Mouse (Mus musculus) heart, embryonic 15.5 days (tissue): Measurements from ENCODE around the gene Clmn. TPM values are rescaled to one million over a fixed set of nuclear protein-coding genes. Genes with fewer than 3 reads are reported as not detected.

Experiments
- ATAC-seq: fragments of 200-750 bp; cut with Nextera tagmentation; replicated peaks from 2 replicates; pipeline ENCODE4 v1.8.0; 2017; ENCODE audit warnings: low read depth, moderate TSS enrichment; ENCODE audit not compliant: insufficient number of reproducible peaks, insufficient read depth, low FRiP score
- H3K27ac ChIP-seq: fragments of 300-500 bp; sonication (generic); 2 replicates; pipeline ENCODE4 v1.5.1; 2015; ENCODE audit warnings: mild to moderate bottlenecking, inconsistent platforms
- H3K27me3 ChIP-seq: fragments of 300-500 bp; sonication (generic); 2 replicates; pipeline ENCODE4 v1.6.1; 2015; ENCODE audit warnings: inconsistent platforms
- H3K36me3 ChIP-seq: fragments of 300-500 bp; sonication (generic); 2 replicates; pipeline ENCODE4 v1.6.1; 2015; ENCODE audit warnings: mild to moderate bottlenecking, inconsistent platforms
- H3K4me1 ChIP-seq: fragments of 300-500 bp; sonication (generic); replicated peaks from 2 replicates; pipeline ENCODE4 v1.6.1; 2015; ENCODE audit warnings: inconsistent platforms
- H3K4me2 ChIP-seq: fragments of 300-500 bp; sonication (generic); 2 replicates; pipeline ENCODE4 v1.6.1; 2015; ENCODE audit warnings: inconsistent platforms, mild to moderate bottlenecking, moderate library complexity
- H3K4me3 ChIP-seq: fragments of 300-500 bp; sonication (generic); 2 replicates; pipeline ENCODE4 v1.5.1; 2015; ENCODE audit warnings: mild to moderate bottlenecking, inconsistent platforms
- H3K9ac ChIP-seq: fragments of 300-500 bp; sonication (generic); 2 replicates; pipeline ENCODE4 v1.6.1; 2015; ENCODE audit warnings: mild to moderate bottlenecking, inconsistent platforms
- H3K9me3 ChIP-seq: fragments of 300-500 bp; sonication (generic); replicated peaks from 2 replicates; pipeline ENCODE4 v1.6.1; 2016; ENCODE audit warnings: inconsistent platforms
- WGBS: fragments of 180-500 bp; shearing (Covaris S2); methylation state at CpG from one replicate; pipeline ENCODE4 v1.1.7; 2015; ENCODE audit warnings: mixed read lengths; 5-methylcytosine and 5-hydroxymethylcytosine counted together
- polyA plus RNA-seq: library from polyadenylated mRNA; unstranded; fragments of >200 nt; fragmentation: Nextera tagmentation; extraction: Ambion mirVana; gene quantifications from 2 replicates; pipeline ENCODE4 v1.2.1, GENCODE M21; 2015

Gene Clmn
- polyA plus RNA-seq, 1 experiment from 2014 or later, result 0.54 TPM

DNA sequence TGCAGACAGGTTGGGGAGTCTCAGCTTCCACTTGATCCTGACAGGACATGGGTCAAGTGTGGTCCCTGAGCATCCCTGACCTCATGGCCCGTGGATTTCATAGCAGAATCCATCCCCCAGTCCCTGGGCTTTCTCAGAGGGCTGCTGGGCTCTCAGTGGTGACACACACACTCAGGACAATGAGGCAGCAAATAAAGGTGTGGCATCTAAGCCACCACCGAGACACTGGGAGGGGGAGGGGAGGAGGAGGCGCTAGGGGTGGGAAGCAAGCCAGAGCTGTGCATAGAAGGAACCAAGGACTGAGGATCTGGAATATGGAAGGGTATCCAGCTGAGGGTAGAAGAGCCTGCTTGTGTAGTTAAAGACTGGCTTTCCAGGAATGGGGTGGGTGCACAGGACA lies 11.2 kb upstream of the Clmn start:
- WGBS, result 41% methylated on average over 3 of the region's 3 CpGs
- no peaks in the 10 kb centered on the region for H3K36me3 ChIP-seq
- no peak overlapping the region for H3K4me2 ChIP-seq
- H3K27ac ChIP-seq, result no peak overlapping the region
- no peak for ATAC-seq
- no peak overlapping the region for H3K9ac ChIP-seq
- H3K9me3 ChIP-seq, result no peaks in the 10 kb centered on the region
- no peaks in the 10 kb centered on the region for H3K4me1 ChIP-seq
- no peak overlapping the region for H3K4me3 ChIP-seq
- 0 out of 2 replicates have a peak, but pooled peaks cover 3% of the 10 kb centered on the region for H3K27me3 ChIP-seq

DNA sequence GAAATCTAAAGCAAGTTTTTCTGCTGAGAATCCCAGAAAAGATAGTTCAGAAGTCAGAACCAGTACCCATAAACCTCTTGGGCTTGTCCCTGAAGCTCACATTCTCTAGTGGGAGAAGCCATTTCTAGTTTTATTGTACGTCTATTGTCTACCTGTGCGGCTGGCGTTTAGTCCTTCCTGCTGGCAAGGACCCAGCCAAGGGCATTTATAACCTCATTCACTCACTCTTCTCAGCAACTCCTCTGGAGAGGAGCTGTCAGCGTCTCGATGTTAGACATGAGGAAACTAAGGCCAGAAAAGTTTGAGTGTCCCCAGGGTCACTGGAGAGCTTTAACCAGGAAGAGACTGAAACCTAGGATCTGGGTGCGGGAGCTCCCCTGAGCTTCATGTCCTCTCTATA lies 7.1 kb upstream of the Clmn start:
- no peak overlapping the region for H3K9ac ChIP-seq
- no peak overlapping the region for H3K4me3 ChIP-seq
- ATAC-seq, result no peak
- no peaks in the 10 kb centered on the region for H3K36me3 ChIP-seq
- 83% methylated on average over 6 of the region's 6 CpGs for WGBS
- H3K4me2 ChIP-seq, result no peak overlapping the region
- no peak overlapping the region for H3K27ac ChIP-seq
- 0 out of 2 replicates have a peak, but pooled peaks cover 3% of the 10 kb centered on the region for H3K27me3 ChIP-seq
- H3K4me1 ChIP-seq, result no peaks in the 10 kb centered on the region
- H3K9me3 ChIP-seq, result no peaks in the 10 kb centered on the region

DNA sequence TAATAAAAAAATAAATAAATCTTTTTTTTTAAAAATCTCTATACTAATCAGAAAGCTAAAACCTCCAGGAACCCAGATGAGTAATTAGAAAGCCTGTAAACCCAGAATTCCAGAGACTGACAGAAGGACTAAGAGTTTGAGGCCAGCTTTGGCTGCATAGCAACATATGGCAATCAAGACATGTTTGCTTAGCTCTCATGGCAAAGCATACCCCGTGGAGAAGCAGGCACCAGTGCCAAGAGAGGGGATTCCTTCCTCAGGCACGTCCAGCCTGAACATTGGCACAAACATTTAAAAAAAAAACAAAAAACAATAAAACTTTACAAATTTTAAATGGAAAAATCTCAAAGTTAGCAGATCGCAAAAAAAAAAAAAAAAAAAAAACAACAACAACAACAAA lies 4.9 kb upstream of the Clmn start:
- Histone ChIP-seq H3K9me3 (no peaks in the 10 kb centered on the region), H3K4me1 (peaks cover 5% of the 10 kb centered on the region), H3K4me3 (no peak overlapping the region), H3K36me3 (no peaks in the 10 kb centered on the region), H3K9ac (no peak overlapping the region), H3K4me2 (no peak overlapping the region), H3K27me3 (peaks cover 10% of the 10 kb centered on the region), H3K27ac (no peak overlapping the region)
- no peak for ATAC-seq
- 78% methylated on average over 3 of the region's 3 CpGs for WGBS

DNA sequence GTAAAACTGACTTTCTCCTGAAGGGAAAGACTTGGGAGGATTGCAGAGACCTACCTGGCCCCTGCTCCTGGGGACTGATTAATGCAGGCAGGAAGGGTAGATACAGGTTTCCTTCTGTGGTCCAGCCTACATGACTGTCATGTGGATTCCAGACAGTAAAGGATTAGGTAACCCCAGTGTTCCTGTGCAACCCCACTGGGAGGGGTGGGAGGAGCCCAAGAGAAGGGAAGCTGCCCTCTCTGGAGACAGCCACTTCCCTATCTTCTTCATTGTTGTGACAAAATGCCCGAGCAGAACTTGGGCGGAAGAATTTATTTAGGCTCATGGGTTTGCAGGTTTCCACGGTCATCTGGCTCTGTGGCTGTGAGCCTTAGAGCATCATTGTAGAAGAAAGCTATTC lies 3.6 kb upstream of the Clmn start:
- H3K4me1 ChIP-seq, result peaks cover 10% of the 10 kb centered on the region
- no peaks in the 10 kb centered on the region for H3K36me3 ChIP-seq
- no peak overlapping the region for H3K4me2 ChIP-seq
- peaks cover 20% of the 10 kb centered on the region for H3K27me3 ChIP-seq
- no peak overlapping the region for H3K27ac ChIP-seq
- H3K4me3 ChIP-seq, result no peak overlapping the region
- 57% methylated on average over 3 of the region's 3 CpGs for WGBS
- H3K9me3 ChIP-seq, result no peaks in the 10 kb centered on the region
- no peak overlapping the region for H3K9ac ChIP-seq
- no peak for ATAC-seq

DNA sequence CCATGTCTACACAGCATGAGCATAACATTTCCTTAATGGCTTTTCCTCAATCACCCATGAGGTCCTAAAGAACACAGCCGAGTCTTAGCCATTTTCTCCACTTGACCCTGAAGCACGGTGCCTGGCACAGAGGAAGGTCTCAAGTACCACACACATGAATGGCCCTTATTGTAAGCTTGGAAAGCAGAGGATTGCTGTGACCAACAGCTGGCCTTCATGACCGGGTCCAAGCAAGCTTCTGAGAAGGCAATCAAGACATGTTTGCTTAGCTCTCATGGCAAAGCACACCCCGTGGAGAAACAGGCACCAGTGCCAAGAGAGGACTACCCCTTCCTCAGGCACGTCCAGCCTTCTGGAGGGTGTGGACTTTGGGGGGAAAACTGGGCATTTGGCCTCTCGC lies 3.0 kb upstream of the Clmn start:
- Histone ChIP-seq H3K36me3 (no peaks in the 10 kb centered on the region), H3K27me3 (peaks cover 20% of the 10 kb centered on the region), H3K4me3 (no peak overlapping the region), H3K27ac (no peak overlapping the region), H3K9me3 (no peaks in the 10 kb centered on the region), H3K4me1 (peaks cover 10% of the 10 kb centered on the region), H3K9ac (no peak overlapping the region), H3K4me2 (no peak overlapping the region)
- no peak for ATAC-seq
- 77% methylated on average over 6 of the region's 6 CpGs for WGBS

DNA sequence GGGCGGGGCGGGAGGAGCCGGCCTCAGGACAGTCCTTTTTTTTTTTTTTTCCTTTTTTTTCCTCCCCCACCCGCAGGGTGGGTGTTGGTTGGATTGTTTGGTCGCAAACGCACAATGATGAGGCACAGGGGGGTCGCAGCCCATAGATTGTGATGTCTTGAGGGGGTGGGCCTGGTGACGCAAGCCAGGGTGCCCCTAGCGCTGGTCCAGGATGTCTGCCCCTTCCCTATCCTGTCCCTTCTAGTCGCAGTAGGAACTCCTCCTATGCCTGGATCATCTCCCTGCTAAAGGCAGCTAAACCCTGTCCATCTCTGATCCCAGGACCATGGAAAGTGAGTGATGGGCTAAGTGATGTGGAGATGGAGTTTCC lies 275 bp upstream of the Clmn start:
- Histone ChIP-seq H3K4me3 (peak overlapping the region; percentile 78), H3K9ac (peak overlapping the region; percentile 75), H3K4me1 (peaks cover 10% of the 10 kb centered on the region), H3K9me3 (no peaks in the 10 kb centered on the region), H3K36me3 (no peaks in the 10 kb centered on the region), H3K27me3 (peaks cover 20% of the 10 kb centered on the region), H3K4me2 (peak overlapping the region; percentile 99), H3K27ac (no peak overlapping the region)
- WGBS, result 0% methylated on average over 8 of the region's 10 CpGs
- no peak; the same call in 1 of the 2 replicates for ATAC-seq

DNA sequence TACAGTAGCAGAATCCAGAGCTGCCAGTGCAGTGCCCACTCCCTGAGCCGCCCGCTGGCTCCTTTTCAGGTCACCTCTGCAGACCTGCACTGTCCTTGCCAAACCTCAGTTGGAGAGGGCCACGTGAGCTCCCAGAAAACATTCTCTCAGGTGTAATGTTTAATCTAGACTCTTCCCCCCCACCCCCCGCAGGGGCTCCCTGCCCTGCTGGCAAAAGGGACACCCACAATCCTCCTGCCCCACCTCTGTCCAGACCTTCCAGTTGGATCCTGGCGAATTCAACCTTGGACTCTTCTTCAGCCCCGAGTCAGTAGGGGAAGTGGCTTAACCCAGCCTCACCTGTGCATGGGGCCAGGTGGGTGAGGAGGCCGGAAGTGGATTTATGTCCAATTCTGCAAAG lies 1.2 kb downstream of the Clmn start:
- H3K4me2 ChIP-seq, result 0 out of 2 replicates have a peak overlapping the region, but pooled peaks have one; percentile 10
- peaks cover 10% of the 10 kb centered on the region for H3K4me1 ChIP-seq
- 0 out of 2 replicates have a peak overlapping the region, but pooled peaks have one; percentile 2 for H3K4me3 ChIP-seq
- no peaks in the 10 kb centered on the region for H3K36me3 ChIP-seq
- ATAC-seq, result no peak
- 80% methylated on average over 7 of the region's 7 CpGs for WGBS
- H3K27ac ChIP-seq, result no peak overlapping the region
- peaks cover 20% of the 10 kb centered on the region for H3K27me3 ChIP-seq
- H3K9me3 ChIP-seq, result no peaks in the 10 kb centered on the region
- no peak overlapping the region for H3K9ac ChIP-seq

DNA sequence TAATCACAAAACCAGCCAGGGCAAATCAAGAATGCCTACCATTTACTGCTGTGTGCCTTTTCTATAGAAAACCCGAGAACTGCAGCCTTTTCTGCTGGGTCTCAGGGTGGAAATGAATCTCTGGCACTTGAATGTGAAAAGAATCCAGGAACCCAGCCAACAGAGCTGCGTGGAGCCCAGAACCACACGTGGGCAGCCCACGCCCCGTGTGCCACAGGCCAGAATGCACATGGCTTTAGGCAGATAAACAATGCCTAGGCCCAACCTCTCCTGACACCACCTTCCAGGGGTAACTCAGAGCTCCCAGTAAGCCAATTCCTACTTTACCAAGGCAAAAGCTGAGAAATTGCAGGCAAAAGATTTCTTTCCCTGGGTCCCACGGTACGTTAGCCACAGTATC lies 5.7 kb downstream of the Clmn start:
- Histone ChIP-seq H3K9ac (no peak overlapping the region), H3K4me1 (no peaks in the 10 kb centered on the region), H3K4me2 (no peak overlapping the region), H3K27ac (no peak overlapping the region), H3K27me3 (peaks cover 5% of the 10 kb centered on the region), H3K4me3 (no peak overlapping the region), H3K9me3 (no peaks in the 10 kb centered on the region), H3K36me3 (no peaks in the 10 kb centered on the region)
- ATAC-seq, result no peak
- 64% methylated on average over 7 of the region's 7 CpGs for WGBS

DNA sequence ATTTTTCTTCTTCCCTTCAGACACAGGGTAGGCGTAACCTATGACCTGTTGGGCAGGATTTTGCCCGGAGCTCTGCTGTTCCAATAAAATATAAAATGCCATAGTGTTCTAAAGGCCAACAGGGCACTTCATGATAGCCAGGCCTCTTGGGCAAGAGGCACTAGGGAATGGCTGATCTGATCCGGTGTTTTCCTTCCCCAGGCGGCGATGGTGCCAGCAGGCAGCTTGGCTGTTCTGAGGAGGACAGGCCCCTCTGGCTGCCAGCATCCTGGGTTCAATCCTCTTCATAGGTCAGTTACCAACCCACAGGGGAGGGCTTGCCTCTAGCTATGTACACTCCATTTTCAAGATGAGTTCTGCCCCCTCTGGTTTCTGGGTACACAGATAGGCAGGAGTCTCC lies 6.1 kb downstream of the Clmn start:
- Histone ChIP-seq H3K4me2 (no peak overlapping the region), H3K9ac (no peak overlapping the region), H3K36me3 (no peaks in the 10 kb centered on the region), H3K4me3 (no peak overlapping the region), H3K27ac (no peak overlapping the region), H3K4me1 (no peaks in the 10 kb centered on the region), H3K27me3 (peaks cover 3% of the 10 kb centered on the region), H3K9me3 (no peaks in the 10 kb centered on the region)
- ATAC-seq, result no peak
- 85% methylated on average over 5 of the region's 5 CpGs for whole genome bisulfite sequencing

DNA sequence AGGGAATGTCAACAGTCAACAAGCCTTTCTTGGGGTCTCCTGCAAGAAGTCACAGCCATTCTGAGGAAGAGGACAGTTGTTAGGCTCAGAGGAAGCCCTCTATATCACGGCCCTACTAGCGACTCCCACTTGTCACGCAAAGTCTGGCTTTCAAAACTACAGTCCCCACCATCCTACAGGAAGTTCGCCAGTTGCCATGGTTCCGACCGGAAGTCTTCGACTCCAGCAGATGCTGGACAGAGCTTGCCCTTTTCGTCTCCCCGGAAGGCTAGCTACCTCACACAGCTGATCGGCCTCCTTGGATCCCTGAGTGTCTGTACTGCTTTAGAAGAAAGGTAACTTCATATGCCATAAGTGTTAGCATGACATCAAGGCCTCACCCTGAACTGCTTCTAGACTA lies 7.3 kb downstream of the Clmn start:
- Histone ChIP-seq H3K27me3 (no peaks in the 10 kb centered on the region), H3K4me1 (no peaks in the 10 kb centered on the region), H3K4me3 (no peak overlapping the region), H3K4me2 (no peak overlapping the region), H3K9ac (no peak overlapping the region), H3K36me3 (no peaks in the 10 kb centered on the region), H3K27ac (no peak overlapping the region), H3K9me3 (no peaks in the 10 kb centered on the region)
- ATAC-seq, result no peak
- WGBS, result 69% methylated on average over 10 of the region's 10 CpGs

DNA sequence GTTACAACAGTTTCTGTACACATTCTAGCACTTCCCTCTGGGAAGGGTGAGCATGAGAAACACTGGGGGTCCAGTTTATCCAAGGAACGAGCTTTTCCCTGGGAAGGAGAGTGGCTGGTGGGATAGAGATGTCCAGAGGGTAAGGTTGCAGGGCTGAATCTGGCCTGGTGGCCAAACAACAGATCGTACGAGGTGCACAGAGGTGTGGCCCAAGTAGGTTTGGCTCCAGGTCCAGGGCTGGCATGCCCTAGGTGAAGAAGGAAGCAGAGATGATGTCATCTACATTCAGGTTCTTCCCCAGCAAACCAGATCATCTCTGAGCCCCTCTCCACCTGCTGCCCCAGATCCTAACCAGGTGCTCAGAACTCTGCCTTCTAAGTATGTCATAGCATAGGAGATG lies 8.3 kb downstream of the Clmn start:
- H3K9me3 ChIP-seq, result no peaks in the 10 kb centered on the region
- H3K4me1 ChIP-seq, result no peaks in the 10 kb centered on the region
- no peaks in the 10 kb centered on the region for H3K27me3 ChIP-seq
- WGBS, result 78% methylated on average over 3 of the region's 3 CpGs
- no peak for ATAC-seq
- no peak overlapping the region for H3K4me3 ChIP-seq
- no peaks in the 10 kb centered on the region for H3K36me3 ChIP-seq
- H3K4me2 ChIP-seq, result no peak overlapping the region
- no peak overlapping the region for H3K9ac ChIP-seq
- no peak overlapping the region for H3K27ac ChIP-seq

DNA sequence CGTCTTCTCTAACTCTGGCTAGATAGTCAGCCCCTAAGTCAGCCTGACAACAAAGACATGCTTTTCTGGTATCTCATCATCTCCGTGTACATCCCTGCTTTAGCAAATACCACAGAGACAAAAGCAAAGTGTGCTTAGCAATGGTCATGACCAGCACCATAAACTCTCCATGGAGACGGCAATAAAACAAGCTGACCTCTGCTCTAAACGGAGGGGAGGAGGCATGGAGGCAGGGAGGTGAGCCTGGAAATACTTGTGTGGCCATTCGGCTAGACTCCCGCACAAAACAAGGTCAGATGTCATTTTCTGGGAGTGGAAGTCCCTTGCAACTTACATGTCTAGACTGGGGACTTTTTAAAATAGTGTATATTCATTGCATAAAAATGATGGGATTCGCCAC lies 9.3 kb downstream of the Clmn start:
- 64% methylated on average over 7 of the region's 7 CpGs for WGBS
- Histone ChIP-seq H3K4me1 (no peaks in the 10 kb centered on the region), H3K9ac (no peak overlapping the region), H3K27ac (no peak overlapping the region), H3K9me3 (no peaks in the 10 kb centered on the region), H3K4me3 (no peak overlapping the region), H3K27me3 (no peaks in the 10 kb centered on the region), H3K4me2 (no peak overlapping the region), H3K36me3 (no peaks in the 10 kb centered on the region)
- ATAC-seq, result no peak
